Mouse (Mus musculus): ENCODE measurements around the gene Gm28053. TPM values are rescaled to one million over a fixed set of nuclear protein-coding genes. Genes with fewer than 3 reads are reported as not detected.

Gm28053 gene
- total and polyA plus RNA-seq, 2 experiments: not detected

DNA sequence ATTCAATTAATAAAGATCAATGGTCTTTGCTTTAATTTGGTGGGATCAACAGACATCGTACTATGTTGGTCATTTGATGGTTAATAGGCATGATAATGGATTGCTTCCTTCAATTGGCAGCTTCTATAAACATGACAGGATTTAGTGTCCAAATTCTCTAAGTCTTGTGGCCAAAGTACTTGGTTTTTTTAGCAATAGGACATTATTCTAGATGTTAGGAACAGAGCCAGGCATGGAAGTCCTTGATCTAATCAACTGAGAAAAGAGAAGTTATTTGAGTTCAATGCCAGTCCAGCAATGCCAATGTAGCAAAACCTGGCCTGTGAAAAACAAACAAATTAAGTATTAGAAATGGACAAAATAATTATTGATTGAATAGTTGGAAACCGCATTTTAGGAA is 67.2 kb downstream of the Gm28053 start:
- peak; percentile 88 for DNase-seq (ENCODE audit: extremely low read depth, low read depth, low spot score)
- peaks cover 13% of the 10 kb centered on the region; the same call in 1 of the 2 replicates for H3K4me1 ChIP-seq (ENCODE audit: control insufficient read depth, insufficient read depth, low read length)
- no peak overlapping the region for H3K9ac ChIP-seq (ENCODE audit: low read depth, low read length)
- TF ChIP-seq POLR2A (IDR thresholded peaks at IDR 0.05; ENCODE audit: extremely low read depth, insufficient read depth, low read length) (no peak), CTCF (IDR thresholded peaks at IDR 0.05; ENCODE audit: low read depth, low read length) (no peak)
- H3K27ac ChIP-seq (replicated peaks; ENCODE audit: insufficient read depth, low read depth, low read length): no peak overlapping the region; the same call in 1 of the 2 replicates
- H3K4me3 ChIP-seq (ENCODE audit: insufficient read depth, low read depth, low read length): no peak overlapping the region
- no peaks in the 10 kb centered on the region for H3K79me2 ChIP-seq (ENCODE audit: control insufficient read depth, insufficient read depth, low read length)
- no peaks in the 10 kb centered on the region for H3K36me3 ChIP-seq (ENCODE audit: control insufficient read depth, insufficient read depth, low read length)
- WGBS: 35% methylated on average over 2 of the region's 2 CpGs
- H3K27me3 ChIP-seq (ENCODE audit: control insufficient read depth, insufficient read depth, low read length): peaks cover 7% of the 10 kb centered on the region

DNA sequence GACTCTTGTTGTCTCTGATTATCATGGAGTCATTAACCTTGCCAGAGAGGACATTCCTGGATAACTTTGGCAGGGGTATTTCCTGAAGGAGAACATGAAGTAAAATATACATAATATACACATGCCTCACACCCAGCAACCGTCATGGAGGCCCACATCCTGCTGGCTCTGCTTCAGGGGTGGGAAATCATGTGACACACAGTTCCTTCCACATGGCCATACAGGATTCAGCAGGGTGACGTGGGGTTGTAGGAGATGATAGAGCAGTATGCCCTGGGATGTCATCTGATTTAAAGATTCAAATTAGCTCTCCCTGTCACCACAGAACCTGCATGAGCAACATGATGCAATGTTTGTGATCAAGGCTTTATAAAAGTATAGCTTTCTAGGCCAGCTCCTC is 69.5 kb downstream of the Gm28053 start:
- no peak overlapping the region for H3K27ac ChIP-seq (replicated peaks; ENCODE audit: insufficient read depth, low read depth, low read length)
- peaks cover 7% of the 10 kb centered on the region for H3K27me3 ChIP-seq (ENCODE audit: control insufficient read depth, insufficient read depth, low read length)
- no peak overlapping the region for H3K4me3 ChIP-seq (ENCODE audit: insufficient read depth, low read depth, low read length)
- H3K4me1 ChIP-seq (ENCODE audit: control insufficient read depth, insufficient read depth, low read length): peaks cover 13% of the 10 kb centered on the region; the same call in 1 of the 2 replicates
- no peaks in the 10 kb centered on the region for H3K36me3 ChIP-seq (ENCODE audit: control insufficient read depth, insufficient read depth, low read length)
- TF ChIP-seq CTCF (IDR thresholded peaks at IDR 0.05; ENCODE audit: low read depth, low read length) (no peak), POLR2A (IDR thresholded peaks at IDR 0.05; ENCODE audit: extremely low read depth, insufficient read depth, low read length) (no peak)
- 68% methylated on average over 2 of the region's 2 CpGs for WGBS
- DNase-seq (ENCODE audit: extremely low read depth, low read depth, low spot score): no peak
- H3K9ac ChIP-seq (ENCODE audit: low read depth, low read length): no peak overlapping the region
- H3K79me2 ChIP-seq (ENCODE audit: control insufficient read depth, insufficient read depth, low read length): no peaks in the 10 kb centered on the region

DNA sequence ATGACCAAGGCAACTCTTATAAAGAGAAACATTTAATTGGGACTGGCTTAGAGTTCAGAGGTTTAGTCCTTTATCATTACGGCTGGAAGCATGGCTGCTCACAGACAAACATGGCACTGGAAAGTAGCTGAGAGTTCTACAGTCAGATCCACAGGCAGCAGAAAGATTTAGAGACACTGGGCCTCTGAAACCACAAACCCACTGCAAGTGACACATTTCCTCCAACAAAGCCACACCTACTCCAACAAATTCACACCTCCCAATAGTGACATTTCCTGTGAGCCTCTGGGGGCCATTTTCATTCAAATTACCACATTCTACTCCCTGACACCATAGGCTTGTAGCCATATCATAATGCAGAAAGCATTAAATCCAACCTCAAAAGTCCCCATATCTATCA is 83.5 kb downstream of the Gm28053 start:
- no peak overlapping the region for H3K27ac ChIP-seq (replicated peaks; ENCODE audit: insufficient read depth, low read depth, low read length)
- no peaks in the 10 kb centered on the region for H3K36me3 ChIP-seq (ENCODE audit: control insufficient read depth, insufficient read depth, low read length)
- no peaks in the 10 kb centered on the region for H3K79me2 ChIP-seq (ENCODE audit: control insufficient read depth, insufficient read depth, low read length)
- WGBS: 98% methylated on average over 1 of the region's 1 CpGs
- no peak for DNase-seq (ENCODE audit: extremely low read depth, low read depth, low spot score)
- peaks cover 4% of the 10 kb centered on the region; the same call in 1 of the 2 replicates for H3K4me1 ChIP-seq (ENCODE audit: control insufficient read depth, insufficient read depth, low read length)
- TF ChIP-seq CTCF (IDR thresholded peaks at IDR 0.05; ENCODE audit: low read depth, low read length) (no peak), POLR2A (IDR thresholded peaks at IDR 0.05; ENCODE audit: extremely low read depth, insufficient read depth, low read length) (no peak)
- H3K27me3 ChIP-seq (ENCODE audit: control insufficient read depth, insufficient read depth, low read length): no peaks in the 10 kb centered on the region
- H3K9ac ChIP-seq (ENCODE audit: low read depth, low read length): no peak overlapping the region
- H3K4me3 ChIP-seq (ENCODE audit: insufficient read depth, low read depth, low read length): no peak overlapping the region

Other genes starting within 250 kb of the Gm28053 start
- 0.37 and 0.47 TPM in 2 replicates for gene Atp6v0e2, start 181.0 kb upstream of the Gm28053 start, total RNA-seq (2014; rRNA removed)
- gene Atp6v0e2, start 181.0 kb upstream of the Gm28053 start, polyA plus RNA-seq (2012; rRNA removed): 0.96 and 1.7 TPM in 2 replicates
- gene Lrrc61, start 163.8 kb upstream of the Gm28053 start, total RNA-seq (2014; rRNA removed): 3.2 and 3.3 TPM in 2 replicates
- 8.5 and 10.1 TPM in 2 replicates for gene Lrrc61, start 163.8 kb upstream of the Gm28053 start, polyA plus RNA-seq (2012; rRNA removed)
- 1,102 and 1,282 TPM in 2 replicates for gene Rarres2, start 145.8 kb upstream of the Gm28053 start, total RNA-seq (2014; rRNA removed)
- 1,074 and 1,160 TPM in 2 replicates for gene Rarres2, start 145.8 kb upstream of the Gm28053 start, polyA plus RNA-seq (2012; rRNA removed)
- gene Gm45021, start 129.0 kb upstream of the Gm28053 start, total RNA-seq (2014; rRNA removed): not detected in 2 replicates
- gene Gm45021, start 129.0 kb upstream of the Gm28053 start, polyA plus RNA-seq (2012; rRNA removed): not detected in 2 replicates
- 31.1 and 47.2 TPM in 2 replicates for gene Repin1, start 124.7 kb upstream of the Gm28053 start, total RNA-seq (2014; rRNA removed)
- 73.6 and 74.7 TPM in 2 replicates for gene Repin1, start 124.7 kb upstream of the Gm28053 start, polyA plus RNA-seq (2012; rRNA removed)
- not detected in 2 replicates for gene Gm44965, start 124.7 kb upstream of the Gm28053 start, total RNA-seq (2014; rRNA removed)
- not detected in 2 replicates for gene Gm44965, start 124.7 kb upstream of the Gm28053 start, polyA plus RNA-seq (2012; rRNA removed)
- gene Zfp775, start 116.5 kb upstream of the Gm28053 start, total RNA-seq (2014; rRNA removed): 0.83 and 1.5 TPM in 2 replicates
- 2.0 and 2.4 TPM in 2 replicates for gene Zfp775, start 116.5 kb upstream of the Gm28053 start, polyA plus RNA-seq (2012; rRNA removed)
- gene AI854703, start 91.8 kb upstream of the Gm28053 start, total RNA-seq (2014; rRNA removed): under 0.01 TPM in 2 replicates
- gene AI854703, start 91.8 kb upstream of the Gm28053 start, polyA plus RNA-seq (2012; rRNA removed): 0.06 and 0.10 TPM in 2 replicates
- gene Gimap8, start 71.4 kb upstream of the Gm28053 start, total RNA-seq (2014; rRNA removed): 6.1 and 6.4 TPM in 2 replicates
- 1.0 and 1.4 TPM in 2 replicates for gene Gimap8, start 71.4 kb upstream of the Gm28053 start, polyA plus RNA-seq (2012; rRNA removed)
- 11.6 and 12.2 TPM in 2 replicates for gene Gimap9, start 42.5 kb upstream of the Gm28053 start, total RNA-seq (2014; rRNA removed)
- gene Gimap9, start 42.5 kb upstream of the Gm28053 start, polyA plus RNA-seq (2012; rRNA removed): 4.2 and 6.3 TPM in 2 replicates
- gene Gimap4, start 34.1 kb upstream of the Gm28053 start, total RNA-seq (2014; rRNA removed): 11.9 and 15.1 TPM in 2 replicates
- gene Gimap4, start 34.1 kb upstream of the Gm28053 start, polyA plus RNA-seq (2012; rRNA removed): 3.9 and 5.5 TPM in 2 replicates
- gene Gimap6, start 10.4 kb upstream of the Gm28053 start, total RNA-seq (2014; rRNA removed): 13.9 and 19.1 TPM in 2 replicates
- gene Gimap6, start 10.4 kb upstream of the Gm28053 start, polyA plus RNA-seq (2012; rRNA removed): 2.6 and 2.8 TPM in 2 replicates
- 0.37 and 0.47 TPM in 2 replicates for gene Gimap7, start within 50 bp of the Gm28053 start, total RNA-seq (2014; rRNA removed)
- 0.19 and 0.35 TPM in 2 replicates for gene Gimap7, start within 50 bp of the Gm28053 start, polyA plus RNA-seq (2012; rRNA removed)
- gene Gimap1, start 20.4 kb downstream of the Gm28053 start, total RNA-seq (2014; rRNA removed): 4.1 and 5.0 TPM in 2 replicates
- gene Gimap1, start 20.4 kb downstream of the Gm28053 start, polyA plus RNA-seq (2012; rRNA removed): 2.5 TPM in 2 replicates
- gene Gimap5, start 27.6 kb downstream of the Gm28053 start, total RNA-seq (2014; rRNA removed): 1.2 and 3.3 TPM in 2 replicates
- gene Gimap5, start 27.6 kb downstream of the Gm28053 start, polyA plus RNA-seq (2012; rRNA removed): 2.8 and 3.3 TPM in 2 replicates
- 1.7 and 1.9 TPM in 2 replicates for gene Gimap3, start 52.2 kb downstream of the Gm28053 start, total RNA-seq (2014; rRNA removed)
- gene Gimap3, start 52.2 kb downstream of the Gm28053 start, polyA plus RNA-seq (2012; rRNA removed): 1.5 and 3.1 TPM in 2 replicates
- gene Tmem176a, start 122.3 kb downstream of the Gm28053 start, total RNA-seq (2014; rRNA removed): 71.4 and 98.0 TPM in 2 replicates
- 225 and 241 TPM in 2 replicates for gene Tmem176a, start 122.3 kb downstream of the Gm28053 start, polyA plus RNA-seq (2012; rRNA removed)
- 92.9 and 152 TPM in 2 replicates for gene Tmem176b, start 122.9 kb downstream of the Gm28053 start, total RNA-seq (2014; rRNA removed)
- gene Tmem176b, start 122.9 kb downstream of the Gm28053 start, polyA plus RNA-seq (2012; rRNA removed): 392 and 394 TPM in 2 replicates
- gene Aoc1, start 154.3 kb downstream of the Gm28053 start, total RNA-seq (2014; rRNA removed): 0.09 and 0.20 TPM in 2 replicates
- 0.14 and 0.17 TPM in 2 replicates for gene Aoc1, start 154.3 kb downstream of the Gm28053 start, polyA plus RNA-seq (2012; rRNA removed)
- not detected in 2 replicates for gene 1600015I10Rik, start 211.3 kb downstream of the Gm28053 start, total RNA-seq (2014; rRNA removed)
- gene 1600015I10Rik, start 211.3 kb downstream of the Gm28053 start, polyA plus RNA-seq (2012; rRNA removed): not detected in 2 replicates